Mouse (Mus musculus) small intestine, adult 10 weeks (tissue): ENCODE measurements around the gene Olfr365. TPM values are rescaled to one million over a fixed set of nuclear protein-coding genes. Genes with fewer than 3 reads are reported as not detected.

Experiments used
- polyA plus RNA-seq: library from polyadenylated mRNA; stranded (reverse); fragments of 350-450 nt; fragmentation: Illumina TruSeq; extraction: RNeasy Lipid Tissue Mini Kit (QIAGEN cat#74804); gene quantifications from one replicate; pipeline ENCODE4 v1.2.3, GENCODE M21; 2014; ENCODE audit warnings: low replicate concordance

Gene Olfr365
- not detected for polyA plus RNA-seq

DNA sequence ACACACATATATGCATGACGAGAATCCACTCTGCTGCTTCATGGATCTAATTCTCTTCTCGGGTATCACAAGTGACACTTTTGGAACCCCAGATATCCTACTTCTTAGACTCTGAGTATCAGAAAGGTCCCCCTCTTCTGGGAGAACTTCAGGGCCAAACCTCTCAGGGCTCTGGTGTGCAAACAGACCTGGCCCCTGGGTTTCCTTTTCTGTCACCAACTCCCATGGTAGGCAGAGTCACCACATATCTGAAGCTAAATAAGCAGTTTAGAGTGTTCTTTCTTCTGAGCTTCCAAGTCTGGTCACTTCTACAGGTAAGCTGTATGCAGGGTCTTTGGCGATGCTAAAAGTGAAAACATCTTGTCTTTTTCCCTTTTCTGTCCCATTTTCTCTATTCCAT is at the start of gene Olfr365:
Olfr365 (plus strand) TSS at position 301 of the 400 bp plus-strand sequence.

GRCm38 (mm10) chr2:37139022-37139421 is 49.0 kb upstream of the Olfr365 start, which contains the start of gene Olfr364-ps1:
Olfr364-ps1 (plus strand) TSS chr2:37139322.

DNA sequence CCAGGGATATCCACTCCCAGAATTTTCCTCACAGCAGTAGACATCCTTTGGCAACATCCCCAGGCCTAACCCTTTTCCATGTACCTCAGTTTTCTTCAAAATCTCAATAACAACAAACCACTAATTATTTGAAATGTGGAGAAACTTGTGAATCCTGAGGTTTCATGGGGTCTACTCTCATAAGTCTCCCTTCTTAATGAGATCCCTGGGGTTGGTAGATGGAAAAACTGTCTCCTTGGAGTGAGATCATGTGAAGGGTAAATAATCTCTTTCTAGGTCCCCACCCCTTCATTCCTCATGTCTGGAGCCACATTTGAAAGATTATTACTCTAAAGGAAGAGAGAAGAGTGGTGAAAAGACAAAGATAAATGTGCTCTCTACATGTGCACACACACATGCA is 23.3 kb downstream of the Olfr365 start, which contains the start of gene Olfr366:
Olfr366 (plus strand) TSS at position 301 of the 400 bp plus-strand sequence.

Other genes starting within 250 kb of the Olfr365 start
- not detected for gene Olfr357, start 194.4 kb upstream of the Olfr365 start, polyA plus RNA-seq
- not detected for gene Olfr358, start 178.9 kb upstream of the Olfr365 start, polyA plus RNA-seq
- gene Olfr360, start 122.5 kb upstream of the Olfr365 start, polyA plus RNA-seq: not detected
- gene Olfr361, start 98.9 kb upstream of the Olfr365 start, polyA plus RNA-seq: not detected
- not detected for gene Olfr362, start 70.3 kb upstream of the Olfr365 start, polyA plus RNA-seq
- not detected for gene Olfr364-ps1, start 48.9 kb upstream of the Olfr365 start, polyA plus RNA-seq
- gene Olfr366, start 23.4 kb downstream of the Olfr365 start, polyA plus RNA-seq: not detected
- not detected for gene Olfr368, start 138.3 kb downstream of the Olfr365 start, polyA plus RNA-seq
- gene Pdcl, start 171.1 kb downstream of the Olfr365 start, polyA plus RNA-seq: 80.2 TPM
- gene Rc3h2, start 234.7 kb downstream of the Olfr365 start, polyA plus RNA-seq: 47.6 TPM